Mouse (Mus musculus) spleen, postnatal 36 days (tissue): ENCODE data around the gene Ucn2.

Experiments
- DNase-seq, 2 experiments: peaks; one replicate each; pipeline ENCODE4 v3.0.0; 2022; ENCODE audit warnings: low spot score in 2 of 2, mixed read lengths in 1 of 2

Gene Ucn2

GRCm38 (mm10) chr9:109031001-109031400 is 45.2 kb downstream of the Ucn2 start:
- no peak for DNase-seq

DNA sequence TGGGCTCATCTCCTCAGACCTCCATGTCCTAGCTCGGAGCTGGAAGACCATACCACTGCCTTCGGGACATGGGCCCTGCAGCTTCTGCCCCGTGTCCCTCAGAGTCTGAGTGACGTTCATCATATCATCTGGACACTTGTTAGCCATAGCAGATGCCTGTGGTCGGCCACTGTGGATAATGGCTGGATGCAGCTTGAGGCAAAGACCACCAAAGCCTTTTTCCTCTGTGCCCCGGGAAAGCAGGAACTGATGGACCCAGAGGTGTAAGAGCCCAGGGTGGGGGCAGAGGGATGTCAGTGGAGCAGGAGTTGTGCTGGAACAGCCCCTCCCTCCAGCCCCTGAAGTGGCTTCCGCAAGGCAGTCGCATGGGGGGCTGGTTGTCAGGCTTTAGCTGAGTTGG is 45.9 kb downstream of the Ucn2 start:
- DNase-seq, result no peak

GRCm38 (mm10) chr9:109032435-109032834 is 46.6 kb downstream of the Ucn2 start:
- DNase-seq, result no peak
